Mouse (Mus musculus): ENCODE data around the gene Gm11937.
A peak's percentile ranks its signal among the peaks of the same experiment; 100 is the strongest.
"Not testable (repeated sequence)": the region's sequence is repeated elsewhere in the genome, so short reads cannot be mapped to it uniquely, and the experiment has no call there.

Gene Gm11937

GRCm38 (mm10) chr11:99610089-99610488 is at the start of gene Gm11937:
Gm11937 (minus strand) TSS chr11:99610189.
- DNase-seq (ENCODE audit: low spot score) = not testable (repeated sequence)

GRCm38 (mm10) chr11:99659256-99659655 is 49.3 kb upstream of the Gm11937 start:
- DNase-seq (ENCODE audit: low spot score) = no peak

- not testable (repeated sequence) for DNase-seq (ENCODE audit: low spot score)
Observed at GRCm38 (mm10) chr11:99658467-99659010, 48.5 kb upstream of the Gm11937 start, which contains the start of gene Gm11563. Gm11563 (minus strand) TSS chr11:99658960.

GRCm38 (mm10) chr11:99657051-99657450 is 47.1 kb upstream of the Gm11937 start:
- no peak for DNase-seq (ENCODE audit: low spot score)

GRCm38 (mm10) chr11:99650136-99650535 is 40.1 kb upstream of the Gm11937 start, which contains the start of gene Gm11555:
Gm11555 (minus strand) TSS chr11:99650236.
- DNase-seq (ENCODE audit: low spot score) = no peak

- DNase-seq (ENCODE audit: low spot score) = no peak
Observed at GRCm38 (mm10) chr11:99646444-99646843, 36.5 kb upstream of the Gm11937 start.

- DNase-seq (ENCODE audit: low spot score) = no peak
Observed at GRCm38 (mm10) chr11:99644351-99644750, 34.4 kb upstream of the Gm11937 start.

- DNase-seq (ENCODE audit: low spot score) = not testable (repeated sequence)
Observed at GRCm38 (mm10) chr11:99643635-99644139, 33.7 kb upstream of the Gm11937 start, which contains the start of gene Krtap4-7. Krtap4-7 (minus strand) TSS chr11:99644089.

GRCm38 (mm10) chr11:99640926-99641325 is 30.9 kb upstream of the Gm11937 start:
- DNase-seq (ENCODE audit: low spot score) = no peak

GRCm38 (mm10) chr11:99637086-99637485 is 27.1 kb upstream of the Gm11937 start:
- no peak for DNase-seq (ENCODE audit: low spot score)

- DNase-seq (ENCODE audit: low spot score) = no peak
Observed at GRCm38 (mm10) chr11:99634653-99635134, 24.7 kb upstream of the Gm11937 start, which contains the start of gene Krtap4-2. Krtap4-2 (minus strand) TSS chr11:99635084.

- no peak for DNase-seq (ENCODE audit: low spot score)
Observed at GRCm38 (mm10) chr11:99633293-99633692, 23.3 kb upstream of the Gm11937 start.

- no peak for DNase-seq (ENCODE audit: low spot score)
Observed at GRCm38 (mm10) chr11:99630890-99631289, 20.9 kb upstream of the Gm11937 start.

GRCm38 (mm10) chr11:99628138-99628537 is 18.1 kb upstream of the Gm11937 start, which contains the start of gene Krtap4-1:
Krtap4-1 (minus strand) TSS chr11:99628238.
- DNase-seq (ENCODE audit: low spot score) = no peak

GRCm38 (mm10) chr11:99620335-99620734 is 10.3 kb upstream of the Gm11937 start, which contains the start of gene Gm11562:
Gm11562 (minus strand) TSS chr11:99620435.
- no peak for DNase-seq (ENCODE audit: low spot score)

GRCm38 (mm10) chr11:99614796-99615363 is 4.9 kb upstream of the Gm11937 start, which contains the start of gene Krtap2-4:
Krtap2-4 (minus strand) TSS chr11:99614846.
- DNase-seq (ENCODE audit: low spot score) = no peak

GRCm38 (mm10) chr11:99609126-99609525 is 863 bp downstream of the Gm11937 start:
- DNase-seq (ENCODE audit: low spot score) = no peak

- not testable (repeated sequence) for DNase-seq (ENCODE audit: low spot score)
Observed at GRCm38 (mm10) chr11:99603208-99603607, 6.8 kb downstream of the Gm11937 start, which contains the start of gene Gm11938. Gm11938 (minus strand) TSS chr11:99603308.

GRCm38 (mm10) chr11:99597742-99598141 is 12.2 kb downstream of the Gm11937 start, which contains the start of gene Krtap9-3:
Krtap9-3 (minus strand) TSS chr11:99598105.
- not testable (repeated sequence) for DNase-seq (ENCODE audit: low spot score)

GRCm38 (mm10) chr11:99590981-99591380 is 19.0 kb downstream of the Gm11937 start, which contains the start of gene Krtap1-3:
Krtap1-3 (minus strand) TSS chr11:99591339.
- DNase-seq (ENCODE audit: low spot score) = peak; percentile 10

- DNase-seq (ENCODE audit: low spot score) = no peak
Observed at GRCm38 (mm10) chr11:99585096-99585495, 24.9 kb downstream of the Gm11937 start.

- no peak for DNase-seq (ENCODE audit: low spot score)
Observed at GRCm38 (mm10) chr11:99583245-99583704, 26.7 kb downstream of the Gm11937 start, which contains the start of gene Krtap1-4. Krtap1-4 (minus strand) TSS chr11:99583654.

Measured in adipocyte (in vitro differentiated cells).